Mouse (Mus musculus): ENCODE measurements around the gene Kalrn.

Kalrn gene

GRCm38 (mm10) chr16:34260971-34261924 is 312.1 kb downstream of the Kalrn start:
- no peak for DNase-seq (ENCODE audit: low read depth)

- DNase-seq (ENCODE audit: low read depth), result no peak
Observed at GRCm38 (mm10) chr16:34254646-34255022, 318.7 kb downstream of the Kalrn start.

GRCm38 (mm10) chr16:34254002-34254645 is 319.2 kb downstream of the Kalrn start:
- no peak for DNase-seq (ENCODE audit: low read depth)

- no peak for DNase-seq (ENCODE audit: low read depth)
Observed at GRCm38 (mm10) chr16:34252670-34253069, 320.7 kb downstream of the Kalrn start.

GRCm38 (mm10) chr16:34248256-34248655 is 325.1 kb downstream of the Kalrn start:
- DNase-seq (ENCODE audit: low read depth), result peak; percentile 3

- DNase-seq (ENCODE audit: low read depth), result no peak
Observed at GRCm38 (mm10) chr16:34241936-34242729, 331.2 kb downstream of the Kalrn start.

GRCm38 (mm10) chr16:34239618-34240017 is 333.7 kb downstream of the Kalrn start:
- no peak for DNase-seq (ENCODE audit: low read depth)

- no peak for DNase-seq (ENCODE audit: low read depth)
Observed at GRCm38 (mm10) chr16:34236898-34237611, 336.3 kb downstream of the Kalrn start.

- DNase-seq (ENCODE audit: low read depth), result no peak
Observed at GRCm38 (mm10) chr16:34235086-34235485, 338.2 kb downstream of the Kalrn start.

- DNase-seq (ENCODE audit: low read depth), result no peak
Observed at GRCm38 (mm10) chr16:34231952-34232351, 341.4 kb downstream of the Kalrn start.

- no peak for DNase-seq (ENCODE audit: low read depth)
Observed at GRCm38 (mm10) chr16:34231146-34231545, 342.2 kb downstream of the Kalrn start.

GRCm38 (mm10) chr16:34229350-34229749 is 344.0 kb downstream of the Kalrn start:
- DNase-seq (ENCODE audit: low read depth), result no peak

GRCm38 (mm10) chr16:34228661-34229060 is 344.7 kb downstream of the Kalrn start:
- no peak for DNase-seq (ENCODE audit: low read depth)

GRCm38 (mm10) chr16:34212160-34212559 is 361.2 kb downstream of the Kalrn start:
- no peak for DNase-seq (ENCODE audit: low read depth)

GRCm38 (mm10) chr16:34211243-34211642 is 362.1 kb downstream of the Kalrn start:
- no peak for DNase-seq (ENCODE audit: low read depth)

GRCm38 (mm10) chr16:34208748-34209147 is 364.6 kb downstream of the Kalrn start:
- DNase-seq (ENCODE audit: low read depth), result no peak

- DNase-seq (ENCODE audit: low read depth), result no peak
Observed at GRCm38 (mm10) chr16:34207972-34208371, 365.4 kb downstream of the Kalrn start.

- DNase-seq (ENCODE audit: low read depth), result no peak
Observed at GRCm38 (mm10) chr16:34204527-34205139, 368.7 kb downstream of the Kalrn start.

- DNase-seq (ENCODE audit: low read depth), result no peak
Observed at GRCm38 (mm10) chr16:34199543-34199942, 373.8 kb downstream of the Kalrn start.

- DNase-seq (ENCODE audit: low read depth), result peak; percentile 16
Observed at GRCm38 (mm10) chr16:34192959-34193842, 380.1 kb downstream of the Kalrn start.

All from naive thymus-derived CD4-positive, alpha-beta T cell, adult 2 months (primary cell).